Mouse (Mus musculus): Measurements from ENCODE around the gene Col12a1. TPM values are rescaled to one million over a fixed set of nuclear protein-coding genes. Genes with fewer than 3 reads are reported as not detected.
"Not testable (repeated sequence)": the region's sequence is repeated elsewhere in the genome, so short reads cannot be mapped to it uniquely, and the experiment has no call there.

Gene Col12a1
- total RNA-seq, 2 experiments from 2014 or later = 55.3 to 60.1 TPM

- intact Hi-C loops (cut with DNase I; ENCODE audit: low total_unique reads) = loop anchor here (5.0 to 10.0 kb wide), 2 partner anchors 612 to 669 kb away; no protein-coding TSS in a partner anchor
- no peak for DNase-seq
Measured at GRCm38 (mm10) chr9:79716496-79716895, 2.1 kb downstream of the Col12a1 start.

GRCm38 (mm10) chr9:79714471-79715045 is 4.1 kb downstream of the Col12a1 start:
- intact Hi-C loops (cut with DNase I; ENCODE audit: low total_unique reads) = loop anchor here (5.0 to 10.0 kb wide), 2 partner anchors 610 to 667 kb away; no protein-coding TSS in a partner anchor
- DNase-seq = peak; percentile 71

GRCm38 (mm10) chr9:79689771-79690535 is 28.7 kb downstream of the Col12a1 start:
- intact Hi-C loops (cut with DNase I; ENCODE audit: low total_unique reads) = no loop called here
- DNase-seq = no peak

- no peak for DNase-seq
- intact Hi-C loops (cut with DNase I; ENCODE audit: low total_unique reads) = no loop called here
Measured at GRCm38 (mm10) chr9:79689342-79689741, 29.3 kb downstream of the Col12a1 start.

GRCm38 (mm10) chr9:79687227-79687626 is 31.4 kb downstream of the Col12a1 start:
- DNase-seq = no peak
- intact Hi-C loops (cut with DNase I; ENCODE audit: low total_unique reads) = no loop called here

- no peak for DNase-seq
- intact Hi-C loops (cut with DNase I; ENCODE audit: low total_unique reads) = no loop called here
Measured at GRCm38 (mm10) chr9:79686049-79686448, 32.6 kb downstream of the Col12a1 start.

GRCm38 (mm10) chr9:79680453-79681240 is 38.0 kb downstream of the Col12a1 start:
- peak; percentile 53 for DNase-seq
- intact Hi-C loops (cut with DNase I; ENCODE audit: low total_unique reads) = no loop called here

GRCm38 (mm10) chr9:79668806-79669205 is 49.8 kb downstream of the Col12a1 start:
- intact Hi-C loops (cut with DNase I; ENCODE audit: low total_unique reads); DNase-seq: not testable (repeated sequence)

GRCm38 (mm10) chr9:79653327-79654150 is 65.1 kb downstream of the Col12a1 start:
- intact Hi-C loops (cut with DNase I; ENCODE audit: low total_unique reads) = no loop called here
- no peak for DNase-seq

- DNase-seq = no peak
- intact Hi-C loops (cut with DNase I; ENCODE audit: low total_unique reads) = no loop called here
Measured at GRCm38 (mm10) chr9:79648587-79648986, 70.0 kb downstream of the Col12a1 start.

- no peak for DNase-seq
- intact Hi-C loops (cut with DNase I; ENCODE audit: low total_unique reads) = no loop called here
Measured at GRCm38 (mm10) chr9:79645757-79646156, 72.9 kb downstream of the Col12a1 start.

- DNase-seq = peak; percentile 15
- intact Hi-C loops (cut with DNase I; ENCODE audit: low total_unique reads) = no loop called here
Measured at GRCm38 (mm10) chr9:79639430-79640090, 79.1 kb downstream of the Col12a1 start.

GRCm38 (mm10) chr9:79637879-79638278 is 80.8 kb downstream of the Col12a1 start:
- DNase-seq = no peak
- intact Hi-C loops (cut with DNase I; ENCODE audit: low total_unique reads) = no loop called here

GRCm38 (mm10) chr9:79634076-79634475 is 84.6 kb downstream of the Col12a1 start:
- intact Hi-C loops (cut with DNase I; ENCODE audit: low total_unique reads) = no loop called here
- DNase-seq = no peak

GRCm38 (mm10) chr9:79631186-79631585 is 87.4 kb downstream of the Col12a1 start:
- intact Hi-C loops (cut with DNase I; ENCODE audit: low total_unique reads) = no loop called here
- DNase-seq = no peak

- intact Hi-C loops (cut with DNase I; ENCODE audit: low total_unique reads) = no loop called here
- DNase-seq = no peak
Measured at GRCm38 (mm10) chr9:79618839-79619597, 99.6 kb downstream of the Col12a1 start.

- peak; percentile 27 for DNase-seq
- intact Hi-C loops (cut with DNase I; ENCODE audit: low total_unique reads) = no loop called here
Measured at GRCm38 (mm10) chr9:79617336-79617735, 101.3 kb downstream of the Col12a1 start.

GRCm38 (mm10) chr9:79616040-79616439 is 102.6 kb downstream of the Col12a1 start:
- no peak for DNase-seq
- intact Hi-C loops (cut with DNase I; ENCODE audit: low total_unique reads) = no loop called here

Data from gastrocnemius, postnatal 14 days (tissue).